Mouse (Mus musculus) right cerebral cortex, adult 2 months (tissue): Measurements from ENCODE around the gene Man2a1.

ENCODE experiments used
- DNase-seq, 2 experiments: peaks; one replicate each; pipeline ENCODE4 v3.0.0; 2021 to 2022; ENCODE audit warnings: low spot score in 2 of 2

Man2a1 gene

DNA sequence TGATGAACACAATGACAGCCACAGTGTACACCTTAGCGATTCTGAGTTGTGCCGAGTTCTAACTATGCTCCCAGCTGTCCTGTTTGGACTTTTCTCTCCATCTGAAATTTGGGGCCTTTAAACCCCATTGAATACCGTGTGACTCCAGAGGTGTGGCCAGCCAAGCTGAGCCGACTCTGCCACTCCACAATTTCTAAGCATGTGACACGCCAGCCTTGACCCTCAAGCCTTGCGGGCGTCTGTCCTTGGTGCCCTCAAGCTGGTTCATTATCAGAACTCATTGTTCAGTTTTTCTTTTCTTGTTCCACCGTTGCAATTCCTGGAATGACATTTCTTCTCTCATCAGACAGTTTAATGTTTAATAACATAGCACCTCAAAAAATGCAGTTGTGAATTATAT lies 98.0 kb downstream of the Man2a1 start:
- DNase-seq: no peak

GRCm38 (mm10) chr17:64703649-64704230 lies 103.2 kb downstream of the Man2a1 start:
- DNase-seq: no peak

- no peak for DNase-seq
Observed at GRCm38 (mm10) chr17:64707529-64707928, 107.0 kb downstream of the Man2a1 start.

- no peak for DNase-seq
Observed at GRCm38 (mm10) chr17:64716318-64716717, 115.8 kb downstream of the Man2a1 start.

DNA sequence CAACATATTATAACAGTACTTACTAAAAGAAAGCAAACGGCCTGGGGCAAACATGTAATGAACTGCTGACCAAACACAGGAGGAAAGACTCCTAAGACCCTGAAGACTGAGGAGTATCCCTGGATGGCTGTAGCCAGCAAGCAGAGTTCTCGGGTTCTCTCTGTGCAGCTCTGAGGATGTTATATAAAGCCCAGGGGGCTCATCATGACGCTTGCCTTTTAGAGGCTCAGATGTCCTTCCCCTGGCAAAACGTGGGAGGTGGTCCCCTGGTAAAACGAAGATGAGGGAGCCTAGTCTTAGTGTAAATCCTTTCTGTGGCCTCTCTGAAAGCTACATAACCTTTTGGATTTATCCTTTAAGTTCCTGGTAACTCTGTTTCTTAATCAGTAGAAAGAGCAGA lies 119.2 kb downstream of the Man2a1 start:
- DNase-seq: no peak

DNA sequence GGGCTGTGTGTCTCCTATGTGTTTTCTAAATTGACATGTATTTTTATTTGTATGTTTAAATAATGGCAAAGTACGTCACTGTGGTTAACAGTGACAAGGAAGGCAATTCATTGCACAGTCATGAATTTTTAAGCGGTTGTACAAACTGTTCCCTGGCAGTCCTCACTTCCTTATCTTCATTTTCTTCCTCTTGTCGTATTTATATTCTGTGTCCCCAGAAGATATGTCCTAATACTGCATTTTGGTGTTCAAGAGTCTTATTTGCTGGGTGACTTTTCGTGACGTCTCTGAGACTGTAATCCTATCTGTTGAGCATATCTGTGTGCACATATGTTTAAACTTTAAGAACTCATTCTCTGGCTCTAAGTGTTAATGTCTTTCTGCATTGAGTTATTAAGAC lies 120.6 kb downstream of the Man2a1 start:
- no peak for DNase-seq

DNA sequence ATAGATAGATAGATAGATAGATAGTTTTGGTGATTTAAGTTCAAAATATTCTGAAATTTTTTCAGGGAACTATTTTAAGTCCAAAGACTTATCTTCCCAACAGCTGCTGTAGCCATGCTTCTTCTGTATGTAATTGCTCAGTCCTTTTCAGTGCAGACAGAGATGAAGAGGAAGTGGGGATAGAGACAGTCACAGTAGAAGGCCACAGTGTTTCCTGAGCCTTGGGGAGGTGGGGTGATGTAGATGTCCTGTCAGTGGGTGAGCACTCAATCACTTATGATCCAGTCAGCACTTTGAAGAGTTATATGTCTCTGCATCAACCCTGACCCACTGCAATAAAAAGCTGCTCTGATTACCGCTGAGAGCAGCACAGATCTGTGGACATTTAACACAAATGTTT lies 122.6 kb downstream of the Man2a1 start:
- no peak for DNase-seq

GRCm38 (mm10) chr17:64725214-64725613 lies 124.7 kb downstream of the Man2a1 start:
- no peak for DNase-seq

DNA sequence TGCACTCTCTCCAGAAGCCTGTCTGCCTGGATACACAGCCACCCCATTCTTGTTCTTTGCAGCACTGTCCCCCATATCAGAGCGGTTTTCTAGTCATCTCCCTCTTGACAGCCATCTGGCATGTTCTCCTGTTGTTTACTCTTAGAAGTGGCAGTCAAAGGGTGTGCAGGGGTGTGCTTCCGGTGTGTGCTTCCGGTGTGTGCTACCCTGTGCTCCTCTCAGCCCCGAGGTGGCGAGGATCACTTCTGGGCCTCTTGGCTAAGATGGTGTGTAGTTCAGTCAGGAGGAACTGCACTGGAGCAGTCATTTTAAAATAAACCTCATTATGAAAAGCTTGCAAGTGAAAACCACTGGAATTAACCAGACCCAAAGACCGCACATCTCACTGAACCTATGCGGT lies 125.5 kb downstream of the Man2a1 start:
- DNase-seq: no peak

GRCm38 (mm10) chr17:64735492-64735891 lies 135.0 kb downstream of the Man2a1 start:
- DNase-seq: no peak

DNA sequence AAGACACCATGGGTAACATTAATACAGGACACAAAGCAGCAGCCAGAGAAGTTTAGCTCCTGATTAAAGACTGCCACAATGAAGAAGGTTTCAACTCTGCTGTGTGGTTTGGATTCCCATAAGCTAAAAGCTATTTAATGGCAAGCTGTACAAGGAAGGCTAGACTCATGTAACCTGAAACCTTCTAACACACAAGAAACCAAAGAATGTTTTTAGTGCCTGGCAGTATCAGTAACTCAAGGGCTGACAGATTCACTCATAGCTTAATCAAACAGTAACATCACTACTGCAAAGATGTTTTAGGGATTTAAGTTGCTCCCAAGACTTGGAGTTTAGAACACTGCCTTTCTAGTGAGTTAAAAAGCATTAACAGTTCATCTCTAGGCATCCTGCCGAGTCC lies 137.4 kb downstream of the Man2a1 start:
- no peak for DNase-seq

GRCm38 (mm10) chr17:64739129-64739528 lies 138.6 kb downstream of the Man2a1 start:
- no peak for DNase-seq

DNA sequence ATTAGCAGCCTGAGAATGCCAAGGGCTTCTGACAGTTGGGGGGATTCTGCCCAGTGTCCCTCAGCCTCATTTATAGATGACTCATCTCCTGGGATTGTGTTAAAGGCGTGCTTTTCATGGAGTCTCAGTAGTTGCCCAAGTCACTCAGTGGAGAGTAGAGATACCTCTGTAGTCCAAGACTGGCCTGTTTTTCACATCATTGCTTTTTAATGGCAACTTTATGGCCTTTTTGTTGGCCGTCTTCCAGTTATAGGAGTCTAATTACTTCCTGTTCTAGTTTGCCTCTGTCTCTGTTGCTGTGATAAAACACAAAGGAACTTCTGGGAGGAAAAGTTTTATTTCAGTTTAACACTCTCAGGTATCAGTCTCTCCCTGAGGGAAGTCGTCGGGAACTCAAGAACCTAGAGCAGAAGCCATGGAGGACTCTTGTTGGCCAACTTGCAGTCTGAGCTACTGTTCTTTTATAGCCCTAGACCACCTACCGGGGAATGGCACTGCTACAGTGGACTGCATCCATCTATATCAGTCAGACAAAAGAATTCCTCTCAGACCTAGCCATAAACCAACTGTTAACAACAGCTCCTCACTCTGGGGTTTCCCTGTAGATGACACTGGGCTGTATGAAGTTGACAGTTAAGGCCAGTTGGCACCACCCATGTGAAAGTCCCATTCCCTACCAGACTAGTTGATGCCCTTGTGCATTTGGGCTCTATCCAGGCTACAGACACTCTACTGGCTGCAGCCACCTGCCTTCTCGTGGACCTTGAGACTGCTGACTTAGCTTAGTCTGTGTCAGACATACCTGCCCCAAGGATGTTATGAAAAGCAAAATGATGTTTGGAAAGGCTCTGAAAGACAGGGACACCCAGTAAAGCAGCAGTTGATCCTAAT lies 142.4 kb downstream of the Man2a1 start:
- no peak for DNase-seq

DNA sequence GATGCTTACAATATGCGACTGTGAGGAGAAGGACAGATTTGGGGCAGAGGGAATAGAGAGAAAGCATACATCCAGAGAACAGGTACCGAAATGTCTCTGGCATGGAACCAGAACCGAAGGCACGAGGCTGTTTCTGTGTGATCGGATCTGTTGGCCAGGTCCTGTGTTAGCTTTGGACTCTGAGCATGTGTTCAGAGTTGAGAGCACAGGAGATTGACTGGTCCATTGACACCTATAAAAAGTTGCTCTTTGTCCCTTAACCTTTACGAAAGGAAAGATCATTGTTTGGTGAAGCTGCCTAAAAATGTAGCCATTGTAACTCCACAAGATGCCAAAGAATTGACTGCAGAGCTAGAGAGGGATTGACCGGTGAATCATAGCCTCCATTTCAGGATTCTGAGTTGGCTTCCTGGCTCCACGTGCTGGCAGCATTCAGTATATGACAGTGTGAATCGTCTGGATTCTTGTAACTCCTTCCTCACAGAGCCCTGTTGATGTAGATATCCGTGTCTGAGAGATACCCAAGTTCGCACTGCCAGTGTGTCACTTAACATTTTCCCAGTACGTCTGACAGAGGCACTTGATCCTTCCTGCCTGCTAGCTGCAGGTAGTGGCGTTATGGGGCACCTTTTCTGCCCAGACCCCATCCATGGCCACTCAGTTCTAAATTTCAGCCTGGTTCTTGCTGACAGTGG lies 143.2 kb downstream of the Man2a1 start:
- no peak for DNase-seq

DNA sequence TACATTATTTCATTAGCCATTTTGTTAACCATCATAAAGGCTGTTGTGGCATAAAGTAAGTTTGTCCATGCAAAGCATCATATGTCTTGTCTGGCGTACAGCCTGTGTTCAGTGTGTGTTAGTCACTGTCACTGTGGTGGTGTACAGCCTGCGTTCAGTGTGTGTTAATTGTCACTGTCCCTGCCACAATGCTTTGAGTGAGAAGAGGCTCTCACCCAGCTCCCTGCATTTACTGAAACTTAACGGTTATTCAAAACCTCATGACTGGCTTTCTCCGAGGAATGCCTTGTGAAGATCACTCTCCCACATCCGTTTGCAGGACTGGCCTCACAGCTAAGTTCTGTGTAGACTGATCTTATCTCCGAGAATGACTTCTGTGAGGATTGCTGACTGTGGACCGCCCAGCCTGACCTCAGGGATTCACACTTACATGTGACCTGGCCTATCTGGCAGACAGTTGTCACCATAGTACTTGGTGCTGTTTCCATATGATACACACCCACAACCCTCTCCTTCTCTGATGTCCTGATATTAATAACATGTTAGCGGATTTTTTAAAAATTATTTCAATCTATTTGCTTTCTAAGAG lies 146.2 kb downstream of the Man2a1 start:
- no peak for DNase-seq

DNA sequence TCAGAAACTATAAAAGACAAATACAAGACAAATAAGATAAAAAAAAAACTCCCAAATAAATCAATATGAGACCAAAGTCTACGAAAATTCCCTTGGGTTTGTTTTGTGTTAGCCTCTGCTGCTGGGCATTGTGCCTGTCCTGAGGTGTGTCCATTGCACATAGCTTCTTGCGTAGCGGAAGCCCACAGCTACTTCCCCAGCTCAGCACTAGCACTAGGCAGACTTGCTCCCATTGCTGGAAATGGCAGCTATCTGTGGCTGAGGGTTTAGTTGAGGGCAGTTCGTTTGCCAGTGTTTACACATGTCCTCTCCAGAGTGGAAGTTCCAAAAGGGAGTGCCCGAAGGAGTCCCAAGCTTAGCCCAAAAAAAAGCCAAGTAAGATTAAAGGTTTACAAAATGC lies 146.9 kb downstream of the Man2a1 start:
- DNase-seq: no peak

- DNase-seq: no peak
Observed at GRCm38 (mm10) chr17:64748131-64748530, 147.6 kb downstream of the Man2a1 start.

DNA sequence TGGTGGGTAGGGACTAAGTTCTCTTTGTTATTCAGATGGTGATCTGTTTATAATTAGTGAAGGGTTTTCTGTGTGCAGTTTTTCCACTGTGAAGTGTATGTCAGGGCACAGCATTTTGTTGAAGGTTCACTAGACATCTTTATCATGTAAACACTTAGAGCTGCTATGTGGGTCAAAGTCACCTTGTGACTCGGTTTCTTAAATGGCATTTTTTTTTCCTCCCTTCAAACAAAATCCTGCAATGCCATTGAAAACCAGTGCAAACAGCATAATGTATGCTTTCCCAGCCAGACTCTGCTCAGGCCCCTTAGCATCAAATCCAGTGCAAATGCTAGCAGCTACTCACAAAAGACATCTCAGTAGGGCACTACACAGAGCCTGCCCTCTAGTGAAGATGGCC lies 148.6 kb downstream of the Man2a1 start:
- DNase-seq: no peak

- no peak for DNase-seq
Observed at GRCm38 (mm10) chr17:64751249-64751648, 150.7 kb downstream of the Man2a1 start.

DNA sequence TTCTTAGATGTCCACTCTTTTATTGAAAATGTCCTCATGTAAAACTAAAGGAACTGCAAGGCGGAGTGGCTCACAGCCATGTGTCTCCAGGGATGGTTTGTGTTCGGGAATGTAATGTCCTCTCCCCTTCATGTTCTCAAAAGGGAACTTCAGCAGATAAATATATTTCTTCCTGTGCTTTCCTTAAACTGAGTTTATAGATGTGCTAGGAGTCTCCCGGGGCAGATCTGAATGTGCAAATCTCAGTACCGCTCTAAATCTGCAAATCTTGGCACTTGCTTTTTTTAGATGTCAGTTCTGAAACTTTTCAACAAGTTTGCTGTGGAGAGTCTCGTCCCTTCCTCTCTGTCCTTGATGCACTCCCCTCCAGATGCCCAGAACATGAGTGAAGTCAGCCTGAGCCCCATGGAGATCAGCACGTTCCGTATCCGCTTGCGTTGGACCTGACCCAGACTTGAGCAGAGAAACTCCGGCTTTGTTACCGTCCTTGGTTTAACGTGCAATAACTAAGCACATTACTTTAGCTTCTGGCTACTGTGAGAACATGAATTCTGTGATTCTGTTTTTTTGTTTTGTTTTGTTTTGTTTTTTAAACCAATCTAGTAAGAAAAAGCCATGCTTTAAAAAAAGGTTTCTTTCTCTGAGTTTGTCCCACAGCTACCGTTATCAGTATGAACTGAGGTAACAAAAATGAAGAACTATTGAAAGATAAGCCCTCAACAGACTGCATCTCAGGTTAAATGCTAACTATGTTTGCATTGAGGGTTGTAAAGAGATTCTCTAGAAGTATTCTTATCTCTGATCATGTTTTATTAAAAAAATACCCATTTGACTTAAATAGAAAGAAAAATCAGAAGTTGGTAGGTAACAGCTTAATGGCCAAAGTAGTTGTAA lies 151.8 kb downstream of the Man2a1 start:
- DNase-seq: no peak

- DNase-seq: no peak
Observed at GRCm38 (mm10) chr17:64753507-64753906, 153.0 kb downstream of the Man2a1 start.
